Mouse (Mus musculus): Measurements from ENCODE around the gene Rbms3. TPM values are rescaled to one million over a fixed set of nuclear protein-coding genes. Genes with fewer than 3 reads are reported as not detected.

Rbms3 gene
- polyA plus RNA-seq, 1 experiment from 2014 or later = 23.5 TPM

DNA sequence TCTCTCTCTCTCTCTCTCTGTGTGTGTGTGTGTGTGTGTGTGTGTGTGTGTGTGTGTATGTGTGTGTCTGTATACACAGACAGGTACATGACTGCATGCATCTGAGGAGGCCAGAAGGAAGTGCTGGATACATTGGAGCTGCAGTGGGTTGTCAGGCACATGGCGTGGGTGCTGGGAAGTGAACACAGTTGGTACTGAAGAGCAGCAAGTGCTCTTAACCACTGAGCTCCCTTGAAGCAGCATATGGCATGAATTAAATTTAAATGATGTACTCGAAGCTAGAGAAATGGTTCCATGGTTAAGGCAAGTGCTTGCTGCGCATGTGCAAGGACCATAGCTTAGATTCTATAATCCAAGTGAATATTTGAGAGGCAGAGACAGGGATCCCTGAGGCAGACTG, 772.6 kb downstream of the Rbms3 start:
- Histone ChIP-seq H3K27me3 (replicated peaks; ENCODE audit: control insufficient read depth, insufficient read depth, low read length) (no peaks in the 10 kb centered on the region), H3K4me3 (ENCODE audit: low read depth, low read length) (no peak overlapping the region), H3K9ac (ENCODE audit: low read depth, low read length) (no peak overlapping the region), H3K4me2 (no peak overlapping the region), H3K9me3 (ENCODE audit: control insufficient read depth, low read length) (no peaks in the 10 kb centered on the region), H3K36me3 (ENCODE audit: control insufficient read depth, insufficient read depth, low read length) (no peaks in the 10 kb centered on the region), H3K4me1 (replicated peaks; ENCODE audit: control insufficient read depth, insufficient read depth, low read length) (no peaks in the 10 kb centered on the region), H3K27ac (ENCODE audit: low read depth, low read length) (no peak overlapping the region)
- 81% methylated on average over 3 of the region's 3 CpGs for WGBS
- DNase-seq (ENCODE audit: low spot score) (no peak), ATAC-seq (replicated peaks; ENCODE audit: low FRiP score) (no peak)

DNA sequence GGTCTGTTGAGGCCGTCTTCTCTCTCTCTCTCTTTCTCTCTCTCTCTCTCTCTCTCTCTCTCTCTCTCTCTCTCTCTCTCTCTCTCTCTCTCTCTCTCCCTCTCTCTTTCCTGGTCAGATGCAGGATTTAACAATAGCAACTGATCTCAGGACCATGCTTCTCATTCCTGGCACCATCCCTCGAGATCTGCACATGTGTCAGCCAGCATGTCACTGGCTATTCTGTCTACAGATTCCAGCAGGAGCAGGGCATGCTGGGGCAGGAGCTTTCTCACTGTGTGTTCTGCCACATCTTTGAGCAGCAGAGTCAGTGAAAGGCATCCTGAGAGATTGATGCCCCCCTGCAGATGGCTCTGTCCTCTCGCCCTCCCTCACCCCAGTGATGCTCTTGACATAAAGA, 774.0 kb downstream of the Rbms3 start:
- no peak overlapping the region for H3K4me2 ChIP-seq
- H3K4me1 ChIP-seq (replicated peaks; ENCODE audit: control insufficient read depth, insufficient read depth, low read length) = no peaks in the 10 kb centered on the region
- no peak overlapping the region for H3K4me3 ChIP-seq (ENCODE audit: low read depth, low read length)
- H3K9me3 ChIP-seq (ENCODE audit: control insufficient read depth, low read length) = no peaks in the 10 kb centered on the region
- H3K27ac ChIP-seq (ENCODE audit: low read depth, low read length) = no peak overlapping the region
- H3K36me3 ChIP-seq (ENCODE audit: control insufficient read depth, insufficient read depth, low read length) = no peaks in the 10 kb centered on the region
- no peaks in the 10 kb centered on the region for H3K27me3 ChIP-seq (replicated peaks; ENCODE audit: control insufficient read depth, insufficient read depth, low read length)
- WGBS = 51% methylated on average over 3 of the region's 3 CpGs
- ATAC-seq (replicated peaks; ENCODE audit: low FRiP score) = no peak
- no peak for DNase-seq (ENCODE audit: low spot score)
- no peak overlapping the region for H3K9ac ChIP-seq (ENCODE audit: low read depth, low read length)

DNA sequence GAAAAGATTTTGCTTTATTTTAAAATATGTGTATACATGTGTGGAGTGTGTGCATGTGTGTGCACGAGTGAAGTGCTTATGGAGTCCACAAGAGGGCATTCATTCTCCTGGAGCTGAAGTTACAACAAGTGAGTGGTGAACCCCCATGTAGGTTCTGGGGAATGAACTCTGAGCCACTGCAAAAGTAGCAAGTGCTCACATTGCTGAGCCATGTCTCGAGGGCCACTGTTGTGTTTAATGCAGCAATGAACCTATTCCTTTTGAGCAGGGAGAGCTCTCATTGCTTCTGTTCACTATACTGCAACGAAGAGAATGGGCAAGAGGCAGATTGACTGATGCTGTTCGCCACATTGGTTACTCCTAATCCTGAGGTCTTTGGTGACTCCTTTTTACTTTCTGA, 780.8 kb downstream of the Rbms3 start:
- H3K27me3 ChIP-seq (replicated peaks; ENCODE audit: control insufficient read depth, insufficient read depth, low read length) = no peaks in the 10 kb centered on the region
- no peaks in the 10 kb centered on the region for H3K9me3 ChIP-seq (ENCODE audit: control insufficient read depth, low read length)
- H3K4me3 ChIP-seq (ENCODE audit: low read depth, low read length) = no peak overlapping the region
- H3K4me1 ChIP-seq (replicated peaks; ENCODE audit: control insufficient read depth, insufficient read depth, low read length) = no peaks in the 10 kb centered on the region
- no peak for ATAC-seq (replicated peaks; ENCODE audit: low FRiP score)
- WGBS = 77% methylated on average over 4 of the region's 4 CpGs
- H3K27ac ChIP-seq (ENCODE audit: low read depth, low read length) = no peak overlapping the region
- no peaks in the 10 kb centered on the region for H3K36me3 ChIP-seq (ENCODE audit: control insufficient read depth, insufficient read depth, low read length)
- H3K9ac ChIP-seq (ENCODE audit: low read depth, low read length) = no peak overlapping the region
- no peak overlapping the region for H3K4me2 ChIP-seq
- no peak for DNase-seq (ENCODE audit: low spot score)

DNA sequence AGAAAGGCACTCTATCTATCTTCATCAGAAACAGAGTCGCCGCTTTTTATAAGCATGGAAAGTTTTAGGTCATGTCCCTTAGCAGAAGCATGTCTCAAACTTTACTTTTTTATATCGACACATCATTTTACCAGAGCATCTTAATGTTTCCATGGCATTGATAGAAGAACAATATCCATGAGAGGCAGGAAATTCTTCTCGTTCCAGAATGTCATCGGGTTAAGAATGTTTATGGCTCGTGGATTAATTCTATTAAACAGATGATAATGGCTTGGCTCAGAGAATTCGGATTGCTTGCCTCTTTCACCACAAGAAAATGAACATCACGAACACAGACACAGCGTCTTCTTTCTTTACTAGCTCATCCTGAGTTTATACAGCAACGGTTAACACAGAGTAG, 781.5 kb downstream of the Rbms3 start:
- Histone ChIP-seq H3K4me3 (ENCODE audit: low read depth, low read length) (no peak overlapping the region), H3K9ac (ENCODE audit: low read depth, low read length) (no peak overlapping the region), H3K36me3 (ENCODE audit: control insufficient read depth, insufficient read depth, low read length) (no peaks in the 10 kb centered on the region), H3K27me3 (replicated peaks; ENCODE audit: control insufficient read depth, insufficient read depth, low read length) (no peaks in the 10 kb centered on the region), H3K27ac (ENCODE audit: low read depth, low read length) (no peak overlapping the region), H3K4me2 (no peak overlapping the region), H3K4me1 (replicated peaks; ENCODE audit: control insufficient read depth, insufficient read depth, low read length) (no peaks in the 10 kb centered on the region), H3K9me3 (ENCODE audit: control insufficient read depth, low read length) (no peaks in the 10 kb centered on the region)
- DNase-seq (ENCODE audit: low spot score) (no peak), ATAC-seq (replicated peaks; ENCODE audit: low FRiP score) (no peak)
- 63% methylated on average over 10 of the region's 10 CpGs for WGBS

DNA sequence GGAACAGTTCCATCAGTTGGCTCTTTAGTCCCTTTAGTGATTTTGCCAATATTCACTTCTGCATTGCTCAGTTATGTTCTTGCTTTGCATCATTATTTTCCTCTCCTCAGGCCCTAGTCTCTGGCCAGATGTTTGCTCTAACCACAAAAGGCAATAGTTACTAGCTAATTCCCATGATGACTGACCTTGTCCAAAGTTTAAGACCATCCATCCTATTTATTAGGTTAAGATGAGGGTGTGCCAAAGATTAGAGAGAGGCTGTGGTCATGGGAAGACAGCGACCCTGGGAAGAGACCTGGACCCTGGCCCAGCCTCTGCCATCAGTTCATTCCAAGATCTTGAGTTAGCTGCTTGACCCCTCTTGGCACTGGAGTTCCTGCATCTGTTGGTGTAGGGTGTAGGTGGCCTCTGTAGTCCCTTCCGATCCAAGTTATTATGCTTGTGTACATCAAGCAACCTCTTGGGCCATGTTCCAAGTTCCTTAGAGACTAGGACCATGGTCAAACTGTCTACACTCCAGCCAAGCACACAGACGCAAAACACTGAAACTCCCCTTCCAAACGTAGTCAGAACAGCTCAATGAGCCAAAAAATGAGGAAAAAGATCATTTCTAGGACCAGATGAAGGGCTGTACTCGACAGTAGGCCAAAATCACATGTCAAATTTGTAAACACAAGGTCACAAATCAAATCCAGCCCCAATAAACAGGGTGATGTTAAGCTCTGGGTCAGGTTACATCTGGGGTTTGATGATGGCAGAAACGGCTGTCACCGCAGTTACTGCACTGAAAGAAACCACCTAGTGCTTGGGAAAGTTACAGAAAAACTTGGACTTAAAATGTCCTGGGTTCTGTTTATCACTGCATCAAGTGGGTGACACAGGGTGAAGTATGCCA, 782.2 kb downstream of the Rbms3 start:
- no peaks in the 10 kb centered on the region for H3K9me3 ChIP-seq (ENCODE audit: control insufficient read depth, low read length)
- WGBS = 66% methylated on average over 7 of the region's 7 CpGs
- no peaks in the 10 kb centered on the region for H3K27me3 ChIP-seq (replicated peaks; ENCODE audit: control insufficient read depth, insufficient read depth, low read length)
- no peak for DNase-seq (ENCODE audit: low spot score)
- no peak overlapping the region for H3K9ac ChIP-seq (ENCODE audit: low read depth, low read length)
- no peak overlapping the region for H3K4me3 ChIP-seq (ENCODE audit: low read depth, low read length)
- no peak overlapping the region for H3K4me2 ChIP-seq
- no peaks in the 10 kb centered on the region for H3K36me3 ChIP-seq (ENCODE audit: control insufficient read depth, insufficient read depth, low read length)
- no peak overlapping the region for H3K27ac ChIP-seq (ENCODE audit: low read depth, low read length)
- H3K4me1 ChIP-seq (replicated peaks; ENCODE audit: control insufficient read depth, insufficient read depth, low read length) = no peaks in the 10 kb centered on the region
- ATAC-seq (replicated peaks; ENCODE audit: low FRiP score) = no peak

DNA sequence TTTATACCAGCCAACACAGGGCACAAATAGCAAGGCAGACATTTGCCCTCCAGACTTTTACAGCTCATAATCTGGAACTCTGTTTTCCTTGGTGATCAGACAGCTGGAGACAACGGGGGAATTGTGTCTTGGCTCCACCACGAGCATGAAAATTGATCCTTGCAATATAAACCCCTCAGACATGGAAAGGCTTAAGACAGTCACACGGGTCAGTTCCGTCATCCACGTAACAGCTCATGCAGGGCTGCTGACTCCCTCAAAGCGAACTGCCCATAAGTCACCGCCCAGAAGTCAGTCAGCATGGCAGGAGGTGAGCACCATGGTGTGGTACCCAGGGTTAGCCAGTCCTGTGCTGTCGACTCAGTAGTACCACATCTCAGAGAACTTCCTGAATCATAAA, 794.8 kb downstream of the Rbms3 start:
- no peak for DNase-seq (ENCODE audit: low spot score)
- ATAC-seq (replicated peaks; ENCODE audit: low FRiP score) = no peak
- Histone ChIP-seq H3K4me1 (replicated peaks; ENCODE audit: control insufficient read depth, insufficient read depth, low read length) (no peaks in the 10 kb centered on the region), H3K4me2 (no peak overlapping the region), H3K9me3 (ENCODE audit: control insufficient read depth, low read length) (no peaks in the 10 kb centered on the region), H3K9ac (ENCODE audit: low read depth, low read length) (no peak overlapping the region), H3K36me3 (ENCODE audit: control insufficient read depth, insufficient read depth, low read length) (no peaks in the 10 kb centered on the region), H3K27me3 (replicated peaks; ENCODE audit: control insufficient read depth, insufficient read depth, low read length) (no peaks in the 10 kb centered on the region), H3K27ac (ENCODE audit: low read depth, low read length) (no peak overlapping the region), H3K4me3 (ENCODE audit: low read depth, low read length) (no peak overlapping the region)
- 74% methylated on average over 8 of the region's 8 CpGs for WGBS

DNA sequence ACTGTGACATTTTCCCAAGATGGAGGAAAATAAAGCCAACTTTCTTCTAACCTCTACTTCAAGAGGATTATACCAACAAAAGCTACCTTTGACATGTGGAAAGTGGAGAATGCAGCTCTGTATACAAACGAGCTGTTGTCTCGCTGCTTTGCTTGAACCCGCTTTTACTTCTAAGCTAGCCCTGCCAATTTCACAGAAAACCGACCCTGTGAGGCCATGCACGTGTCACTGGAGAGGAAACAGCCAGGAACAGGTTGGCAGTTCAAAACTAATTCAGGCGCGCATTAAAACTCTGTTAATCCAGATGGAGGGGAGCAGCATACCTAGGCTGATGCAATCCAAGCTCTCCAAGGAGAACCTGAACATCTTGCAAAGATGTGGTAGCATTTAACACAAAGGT, 796.0 kb downstream of the Rbms3 start:
- no peaks in the 10 kb centered on the region for H3K9me3 ChIP-seq (ENCODE audit: control insufficient read depth, low read length)
- ATAC-seq (replicated peaks; ENCODE audit: low FRiP score) (no peak), DNase-seq (ENCODE audit: low spot score) (no peak)
- no peak overlapping the region for H3K4me2 ChIP-seq
- WGBS = 78% methylated on average over 7 of the region's 7 CpGs
- H3K27me3 ChIP-seq (replicated peaks; ENCODE audit: control insufficient read depth, insufficient read depth, low read length) = no peaks in the 10 kb centered on the region
- H3K4me1 ChIP-seq (replicated peaks; ENCODE audit: control insufficient read depth, insufficient read depth, low read length) = no peaks in the 10 kb centered on the region
- no peak overlapping the region for H3K4me3 ChIP-seq (ENCODE audit: low read depth, low read length)
- no peak overlapping the region for H3K9ac ChIP-seq (ENCODE audit: low read depth, low read length)
- no peaks in the 10 kb centered on the region for H3K36me3 ChIP-seq (ENCODE audit: control insufficient read depth, insufficient read depth, low read length)
- H3K27ac ChIP-seq (ENCODE audit: low read depth, low read length) = no peak overlapping the region

DNA sequence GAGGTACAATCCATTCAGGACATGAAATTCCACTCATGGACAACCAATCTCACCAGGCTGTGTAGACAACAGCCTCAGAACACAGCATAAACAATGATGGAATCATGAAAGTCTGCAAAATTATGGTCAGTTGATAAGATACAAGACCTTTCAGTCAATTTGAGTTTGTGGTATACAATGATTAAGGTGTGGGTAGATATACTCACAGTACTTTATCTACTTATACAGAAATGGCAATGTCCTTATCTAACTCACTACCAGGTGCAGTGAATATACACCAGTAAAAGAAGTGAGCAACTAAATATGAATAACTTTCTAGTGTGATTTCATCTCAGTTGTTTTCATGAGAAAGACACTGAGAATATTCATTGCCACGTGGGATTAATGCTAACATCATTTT, 796.9 kb downstream of the Rbms3 start:
- Histone ChIP-seq H3K36me3 (ENCODE audit: control insufficient read depth, insufficient read depth, low read length) (no peaks in the 10 kb centered on the region), H3K27ac (ENCODE audit: low read depth, low read length) (no peak overlapping the region), H3K4me1 (replicated peaks; ENCODE audit: control insufficient read depth, insufficient read depth, low read length) (no peaks in the 10 kb centered on the region), H3K4me2 (no peak overlapping the region), H3K9ac (ENCODE audit: low read depth, low read length) (no peak overlapping the region), H3K27me3 (replicated peaks; ENCODE audit: control insufficient read depth, insufficient read depth, low read length) (no peaks in the 10 kb centered on the region), H3K9me3 (ENCODE audit: control insufficient read depth, low read length) (no peaks in the 10 kb centered on the region), H3K4me3 (ENCODE audit: low read depth, low read length) (no peak overlapping the region)
- 53% methylated on average over 1 of the region's 1 CpGs for WGBS
- ATAC-seq (replicated peaks; ENCODE audit: low FRiP score) = peak; percentile 82
- no peak for DNase-seq (ENCODE audit: low spot score)

DNA sequence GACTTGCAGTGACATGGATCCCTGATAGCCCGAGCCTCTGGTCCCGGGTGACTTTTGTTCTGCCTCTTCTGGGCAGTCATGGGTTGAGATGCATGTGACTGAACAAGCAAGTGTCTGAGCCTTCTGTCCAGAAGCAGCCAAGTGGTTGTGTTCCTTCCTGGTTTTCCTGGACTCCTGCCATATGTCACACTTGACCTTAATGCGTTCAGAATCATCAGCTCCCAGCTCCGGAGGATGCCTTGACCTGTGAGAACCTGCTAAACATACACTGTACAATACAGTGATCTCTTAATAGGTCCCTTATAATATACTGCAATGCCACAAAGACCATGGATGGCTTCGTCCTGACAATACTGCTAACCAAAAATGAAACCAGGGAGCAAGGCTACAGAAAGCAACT, 798.3 kb downstream of the Rbms3 start:
- Histone ChIP-seq H3K4me3 (ENCODE audit: low read depth, low read length) (no peak overlapping the region), H3K4me2 (no peak overlapping the region), H3K9ac (ENCODE audit: low read depth, low read length) (no peak overlapping the region), H3K27ac (ENCODE audit: low read depth, low read length) (no peak overlapping the region), H3K9me3 (ENCODE audit: control insufficient read depth, low read length) (no peaks in the 10 kb centered on the region), H3K4me1 (replicated peaks; ENCODE audit: control insufficient read depth, insufficient read depth, low read length) (no peaks in the 10 kb centered on the region), H3K36me3 (ENCODE audit: control insufficient read depth, insufficient read depth, low read length) (no peaks in the 10 kb centered on the region), H3K27me3 (replicated peaks; ENCODE audit: control insufficient read depth, insufficient read depth, low read length) (no peaks in the 10 kb centered on the region)
- DNase-seq (ENCODE audit: low spot score) = no peak
- ATAC-seq (replicated peaks; ENCODE audit: low FRiP score) = no peak
- 84% methylated on average over 5 of the region's 5 CpGs for WGBS
